Mouse (Mus musculus): ENCODE data around the gene Timm9.

GRCm38 (mm10) chr12:71113074-71113473 lies 23.4 kb downstream of the Timm9 start:
- no peak for TF ChIP-seq POLR2A (IDR thresholded peaks at IDR 0.05; ENCODE audit: insufficient read depth, low read depth, low read length)
- no peak for TF ChIP-seq CTCF (IDR thresholded peaks at IDR 0.05; ENCODE audit: insufficient read depth, low read depth, low read length)

All from olfactory bulb, adult 2 months (tissue).